Mouse (Mus musculus) embryo, embryonic 10.5 days (tissue): ENCODE measurements at regions not wholly inside any gene's neighbourhood (a gene's known extent, or its start where the extent isn't known, plus 50 kb on each side); places are given as distances from the start of the nearest gene placed in this dataset.

ENCODE experiments used
- DNase-seq: peaks from one replicate; pipeline ENCODE4 v3.0.0-alpha.2; 2015; ENCODE audit warnings: low spot score

GRCm38 (mm10) chr14:118422351-118423001, 155.7 kb downstream of the Gm9376 start:
- peak; percentile 56 for DNase-seq

- peak; percentile 28 for DNase-seq
These were observed 156.5 kb downstream of the Gm9376 start for GRCm38 (mm10) chr14:118423269-118423668.

- no peak for DNase-seq
These were observed 159.8 kb downstream of the Gm9376 start for GRCm38 (mm10) chr14:118426562-118426961.

- no peak for DNase-seq
These were observed 163.5 kb downstream of the Gm9376 start for GRCm38 (mm10) chr14:118430286-118430685.

GRCm38 (mm10) chr14:118430740-118431139, 164.0 kb downstream of the Gm9376 start:
- DNase-seq = no peak

GRCm38 (mm10) chr14:118431241-118431882, 164.6 kb downstream of the Gm9376 start:
- DNase-seq = no peak
